Mouse (Mus musculus): Measurements from ENCODE around the gene Chrd. TPM values are rescaled to one million over a fixed set of nuclear protein-coding genes. Genes with fewer than 3 reads are reported as not detected.

Gene Chrd
- polyA plus RNA-seq, 1 experiment = not detected

DNA sequence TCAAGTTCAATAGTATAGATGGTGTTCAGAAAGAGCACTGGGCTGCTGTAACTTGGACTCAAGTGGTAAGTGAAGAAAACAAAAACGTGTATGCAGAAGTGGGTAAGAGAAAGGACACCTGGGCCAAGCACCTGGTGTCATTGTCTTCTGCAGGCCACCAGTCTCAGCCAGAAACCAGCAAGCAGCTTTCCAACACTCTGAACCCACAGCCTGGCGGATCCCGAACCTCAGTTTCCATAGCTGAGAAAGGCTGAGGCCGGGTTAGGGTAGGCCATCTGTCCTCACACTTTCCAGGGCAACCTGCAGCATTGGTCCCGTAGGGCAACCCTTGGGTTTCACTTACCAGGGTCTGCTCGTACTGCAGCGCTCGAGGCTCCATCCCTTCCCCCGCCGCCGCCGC, 17.4 kb upstream of the Chrd start:
- no peak for TF ChIP-seq CTCF (IDR thresholded peaks at IDR 0.05; ENCODE audit: insufficient read depth, low read depth, low read length)
- 5% methylated on average over 12 of the region's 12 CpGs for WGBS
- peaks cover 25% of the 10 kb centered on the region for H3K4me1 ChIP-seq (ENCODE audit: control insufficient read depth, insufficient read depth, low read length)
- H3K27ac ChIP-seq (ENCODE audit: insufficient read depth, low read depth, low read length) = peak overlapping the region; percentile 43
- H3K4me3 ChIP-seq (ENCODE audit: insufficient read depth, low read depth, low read length) = peak overlapping the region; percentile 77

DNA sequence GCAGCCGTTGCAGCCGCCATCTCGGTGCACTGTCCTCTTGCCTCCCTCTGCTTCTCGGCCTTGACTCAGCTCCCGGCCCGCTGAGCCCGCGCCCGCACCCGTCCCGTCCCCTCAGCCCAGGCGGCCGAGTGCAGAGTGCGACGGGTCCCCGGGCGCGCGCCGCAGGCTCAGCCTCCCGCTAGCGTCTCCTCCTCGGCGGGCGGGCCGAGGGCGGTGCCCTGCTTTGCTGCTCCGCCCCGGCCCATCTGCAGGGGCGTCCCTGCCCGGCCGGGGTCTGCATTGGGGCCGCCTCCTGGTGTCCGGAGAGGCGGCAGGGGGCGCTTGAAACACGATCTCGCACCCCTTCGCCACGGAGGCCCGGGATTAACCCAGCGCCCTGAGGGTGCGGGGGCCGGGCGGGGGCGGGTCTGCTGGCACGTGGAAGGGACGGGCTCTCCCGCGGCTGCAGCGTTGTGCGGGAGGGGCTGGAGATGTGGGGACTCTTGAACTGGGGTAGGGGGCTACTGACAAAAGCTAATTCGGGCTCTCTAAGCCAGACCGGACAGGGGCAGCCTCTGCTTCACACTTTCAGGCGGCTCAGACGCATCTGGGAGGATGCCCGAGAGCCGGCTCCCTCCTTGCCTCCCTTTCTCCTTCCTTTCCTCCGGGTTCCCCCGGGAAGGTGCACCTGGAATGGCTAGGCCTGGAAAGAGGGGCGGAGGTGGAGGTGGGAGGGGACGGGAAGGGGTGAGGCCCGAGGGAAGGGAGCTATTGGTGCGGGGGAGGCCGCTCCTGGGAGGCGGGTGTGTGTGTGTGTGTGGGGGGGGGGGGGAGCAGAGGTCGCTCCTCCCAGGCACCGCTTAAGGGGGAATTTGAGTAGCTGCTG, 16.7 kb upstream of the Chrd start:
- peak overlapping the region; percentile 73 for H3K27ac ChIP-seq (ENCODE audit: insufficient read depth, low read depth, low read length)

DNA sequence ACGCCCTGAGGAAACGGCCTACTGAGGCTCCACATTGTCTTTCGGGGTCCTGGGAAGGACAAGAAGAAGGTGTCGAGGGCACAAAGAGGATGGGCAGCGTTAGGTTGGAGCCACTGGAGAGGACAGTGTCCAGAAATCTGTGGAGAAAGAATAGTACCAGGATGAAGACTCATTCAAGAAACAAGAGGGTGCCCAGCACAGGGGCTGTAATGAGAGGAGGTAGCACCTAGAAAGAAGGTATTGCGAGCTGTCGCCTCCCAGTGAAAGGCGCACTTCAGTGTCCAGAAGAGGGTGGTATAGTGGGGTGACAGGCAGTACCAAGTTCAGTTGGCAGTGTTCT, 16.1 kb upstream of the Chrd start:
- peak overlapping the region; percentile 77 for H3K4me3 ChIP-seq (ENCODE audit: insufficient read depth, low read depth, low read length)
- TF ChIP-seq POLR2A (IDR thresholded peaks at IDR 0.05; ENCODE audit: insufficient read depth, low read depth, low read length) = no peak
- TF ChIP-seq CTCF (IDR thresholded peaks at IDR 0.05; ENCODE audit: insufficient read depth, low read depth, low read length) = no peak
- WGBS = 1% methylated on average over 8 of the region's 8 CpGs

More for the DNA sequence above, 16.7 kb upstream of the Chrd start:
- WGBS = under 1% methylated on average over 68 of the region's 68 CpGs
- Histone ChIP-seq H3K4me1 (ENCODE audit: control insufficient read depth, insufficient read depth, low read length) (peaks cover 25% of the 10 kb centered on the region), H3K4me3 (ENCODE audit: insufficient read depth, low read depth, low read length) (peak overlapping the region; percentile 77)
- no peak for TF ChIP-seq CTCF (IDR thresholded peaks at IDR 0.05; ENCODE audit: insufficient read depth, low read depth, low read length)
- peak; percentile 72 for TF ChIP-seq POLR2A (IDR thresholded peaks at IDR 0.05; ENCODE audit: insufficient read depth, low read depth, low read length)

DNA sequence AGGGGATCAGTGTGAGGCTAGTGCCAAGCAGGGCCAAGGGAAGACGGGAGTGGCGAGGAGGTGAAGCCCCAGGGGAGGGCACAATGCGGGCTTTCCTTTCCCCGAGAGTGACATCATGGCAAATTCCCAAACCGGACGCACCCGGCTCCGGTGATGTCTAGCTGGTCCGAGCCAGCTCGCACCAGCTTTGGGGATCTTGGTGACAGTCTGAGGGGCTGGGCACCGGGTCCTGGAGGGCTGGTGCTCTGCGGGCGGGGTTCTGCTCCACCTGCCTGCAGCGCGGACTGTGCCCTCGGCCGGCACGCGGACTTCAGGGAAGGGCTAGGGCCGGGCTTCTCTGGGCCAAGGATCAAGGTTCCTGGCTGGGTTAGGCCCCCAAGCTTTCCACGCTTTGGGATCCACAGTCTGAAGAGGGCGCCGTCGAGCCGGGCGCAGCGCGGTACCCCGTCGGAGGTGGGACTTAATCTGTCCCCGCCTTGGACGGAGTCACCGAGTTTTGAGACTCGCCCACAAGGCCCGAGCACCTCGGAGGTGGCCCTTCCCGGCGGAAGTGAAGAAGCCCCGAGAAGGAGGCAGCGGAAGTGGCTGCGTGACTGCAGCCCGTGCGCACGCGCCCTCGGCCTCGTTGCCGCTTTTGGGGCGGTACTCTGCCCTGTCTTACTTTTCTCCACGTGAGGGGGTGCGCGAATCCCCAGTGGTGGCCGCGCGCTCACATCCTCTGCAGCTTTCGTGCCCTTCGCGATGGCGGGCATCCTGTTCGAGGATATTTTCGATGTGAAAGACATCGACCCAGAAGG, 15.5 kb upstream of the Chrd start, which contains the start of the genes Polr2h and Clcn2:
Gene Polr2h, plus strand, starts transcription at position 485 of the 797 bp plus-strand sequence.
Gene Clcn2, minus strand, starts transcription at position 566 of the 797 bp plus-strand sequence.
- TF ChIP-seq POLR2A (IDR thresholded peaks at IDR 0.05; ENCODE audit: insufficient read depth, low read depth, low read length) = peak; percentile 60; the same call in 1 of the 2 replicates
- peak; percentile 63; the same call in 1 of the 2 replicates for TF ChIP-seq CTCF (IDR thresholded peaks at IDR 0.05; ENCODE audit: insufficient read depth, low read depth, low read length)
- Histone ChIP-seq H3K4me3 (ENCODE audit: insufficient read depth, low read depth, low read length) (peak within 1 kb of the TSS; percentile 77), H3K4me1 (ENCODE audit: control insufficient read depth, insufficient read depth, low read length) (peaks cover 25% of the 10 kb centered on the region), H3K27ac (ENCODE audit: insufficient read depth, low read depth, low read length) (peak within 1 kb of the TSS; percentile 53)
- WGBS = under 1% methylated on average over 62 of the region's 62 CpGs

More for the DNA sequence above, 16.1 kb upstream of the Chrd start:
- Histone ChIP-seq H3K4me1 (ENCODE audit: control insufficient read depth, insufficient read depth, low read length) (peaks cover 25% of the 10 kb centered on the region), H3K27ac (ENCODE audit: insufficient read depth, low read depth, low read length) (peak overlapping the region; percentile 53)

DNA sequence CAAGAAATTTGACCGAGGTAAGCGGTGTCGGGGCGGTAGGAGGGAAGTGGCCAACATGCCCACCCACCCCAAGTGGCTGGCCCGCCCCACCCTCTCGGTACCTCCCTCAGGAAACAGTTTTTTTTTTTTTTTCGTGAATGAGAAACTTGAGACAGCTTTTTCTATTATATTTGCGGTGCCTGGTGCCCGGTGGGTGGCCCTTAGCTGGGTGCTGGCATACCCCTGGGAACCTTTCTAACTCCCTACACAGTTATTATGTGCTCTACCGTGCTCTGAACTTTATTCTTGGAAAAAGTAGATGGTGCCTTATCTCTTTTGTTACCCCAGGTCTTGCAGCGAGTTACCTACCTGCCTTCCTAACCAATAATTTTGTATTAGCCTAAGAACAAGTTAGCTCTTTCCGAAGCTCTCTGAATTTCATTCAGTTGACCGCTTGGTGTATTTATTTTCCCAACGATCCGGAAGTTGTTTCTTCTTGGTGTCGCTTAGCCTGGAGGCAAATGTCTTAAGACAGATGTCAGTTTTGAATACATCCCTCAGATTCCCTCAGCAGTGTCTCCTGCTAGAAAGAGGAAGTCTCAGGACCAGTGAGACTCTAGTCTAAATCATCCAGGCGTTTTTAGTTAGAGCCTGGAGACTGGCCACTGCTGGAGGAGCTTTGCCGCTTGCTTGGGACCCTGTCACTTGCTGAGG, 14.8 kb upstream of the Chrd start:
- no peak for TF ChIP-seq CTCF (IDR thresholded peaks at IDR 0.05; ENCODE audit: insufficient read depth, low read depth, low read length)
- no peak for TF ChIP-seq POLR2A (IDR thresholded peaks at IDR 0.05; ENCODE audit: insufficient read depth, low read depth, low read length)
- Histone ChIP-seq H3K4me1 (ENCODE audit: control insufficient read depth, insufficient read depth, low read length) (peaks cover 25% of the 10 kb centered on the region), H3K4me3 (ENCODE audit: insufficient read depth, low read depth, low read length) (peak overlapping the region; percentile 77), H3K27ac (ENCODE audit: insufficient read depth, low read depth, low read length) (no peak overlapping the region)
- WGBS = under 1% methylated on average over 18 of the region's 18 CpGs

DNA sequence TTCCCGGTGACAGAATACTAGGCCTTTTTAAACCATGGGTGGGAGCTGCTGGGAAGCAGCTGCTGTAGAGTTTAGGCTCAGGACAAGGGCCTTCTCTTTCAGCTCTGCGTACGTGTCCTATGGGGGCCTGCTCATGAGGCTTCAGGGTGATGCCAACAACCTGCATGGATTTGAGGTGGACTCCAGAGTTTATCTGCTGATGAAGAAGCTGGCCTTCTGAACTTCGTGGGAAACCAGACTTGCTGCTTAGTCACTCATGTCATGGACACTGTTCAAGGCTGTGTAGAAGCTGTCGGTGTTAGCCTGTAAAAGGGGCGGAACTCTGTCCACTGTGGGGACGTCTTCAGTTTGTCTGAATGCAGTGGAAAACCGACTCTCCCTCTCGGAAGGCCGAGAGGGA, 11.1 kb upstream of the Chrd start:
- H3K4me1 ChIP-seq (ENCODE audit: control insufficient read depth, insufficient read depth, low read length) = peaks cover 7% of the 10 kb centered on the region
- WGBS = 89% methylated on average over 10 of the region's 10 CpGs
- H3K27ac ChIP-seq (ENCODE audit: insufficient read depth, low read depth, low read length) = no peak overlapping the region
- TF ChIP-seq POLR2A (IDR thresholded peaks at IDR 0.05; ENCODE audit: insufficient read depth, low read depth, low read length) (no peak), CTCF (IDR thresholded peaks at IDR 0.05; ENCODE audit: insufficient read depth, low read depth, low read length) (no peak)
- H3K4me3 ChIP-seq (ENCODE audit: insufficient read depth, low read depth, low read length) = no peak overlapping the region

DNA sequence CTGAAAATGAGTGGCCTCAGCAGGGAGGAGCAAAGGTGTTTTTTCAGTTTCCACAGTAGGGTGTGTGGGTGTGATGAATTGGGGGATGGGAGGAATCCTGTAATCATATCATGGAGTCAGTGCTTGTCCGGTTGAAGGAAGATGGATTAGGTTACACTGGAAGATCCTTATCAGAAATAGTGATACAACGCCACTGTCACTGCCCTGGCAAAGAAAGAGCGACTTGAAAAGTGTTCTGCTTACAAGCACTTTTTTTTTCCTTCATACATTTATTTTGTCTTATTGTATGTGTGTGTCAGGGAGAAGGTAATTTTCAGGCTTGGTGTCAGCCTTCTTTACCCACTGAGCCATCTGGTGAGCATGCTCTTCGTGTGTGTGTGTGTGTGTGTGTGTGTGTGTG, 10.2 kb upstream of the Chrd start:
- peaks cover 2% of the 10 kb centered on the region; the same call in 1 of the 2 replicates for H3K4me1 ChIP-seq (ENCODE audit: control insufficient read depth, insufficient read depth, low read length)
- H3K27ac ChIP-seq (ENCODE audit: insufficient read depth, low read depth, low read length) = no peak overlapping the region
- 95% methylated on average over 4 of the region's 4 CpGs for WGBS
- TF ChIP-seq POLR2A (IDR thresholded peaks at IDR 0.05; ENCODE audit: insufficient read depth, low read depth, low read length) (no peak), CTCF (IDR thresholded peaks at IDR 0.05; ENCODE audit: insufficient read depth, low read depth, low read length) (no peak)
- no peak overlapping the region for H3K4me3 ChIP-seq (ENCODE audit: insufficient read depth, low read depth, low read length)

DNA sequence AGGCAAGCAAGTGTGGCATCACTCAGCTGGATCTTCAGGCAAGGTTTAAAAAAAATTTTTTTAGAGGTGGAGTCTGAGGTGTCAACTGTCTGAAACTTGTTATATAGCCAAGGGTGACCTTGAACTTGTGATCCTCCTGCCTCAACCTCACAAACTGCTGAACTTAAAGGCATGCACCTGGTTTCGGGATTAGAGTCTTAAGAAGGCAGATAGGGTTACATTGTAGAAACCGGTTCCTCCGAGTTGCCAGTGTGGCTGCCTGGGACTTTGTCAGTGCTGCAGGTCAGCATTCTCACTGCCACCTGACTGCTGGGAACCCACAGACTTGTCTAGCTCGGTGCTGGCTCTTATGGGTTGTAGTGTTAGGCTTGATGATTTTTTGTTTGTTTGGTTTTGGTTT, 9.7 kb upstream of the Chrd start:
- TF ChIP-seq POLR2A (IDR thresholded peaks at IDR 0.05; ENCODE audit: insufficient read depth, low read depth, low read length) = no peak
- no peak for TF ChIP-seq CTCF (IDR thresholded peaks at IDR 0.05; ENCODE audit: insufficient read depth, low read depth, low read length)
- Histone ChIP-seq H3K4me1 (ENCODE audit: control insufficient read depth, insufficient read depth, low read length) (peaks cover 2% of the 10 kb centered on the region; the same call in 1 of the 2 replicates), H3K27ac (ENCODE audit: insufficient read depth, low read depth, low read length) (no peak overlapping the region), H3K4me3 (ENCODE audit: insufficient read depth, low read depth, low read length) (no peak overlapping the region)
- 74% methylated on average over 4 of the region's 4 CpGs for WGBS

All from olfactory bulb, adult 2 months (tissue).